Mouse (Mus musculus): ENCODE results near the gene B020004J07Rik. TPM values are rescaled to one million over a fixed set of nuclear protein-coding genes. Genes with fewer than 3 reads are reported as not detected.

Gene B020004J07Rik
- not detected for polyA plus RNA-seq (2017; shearing (Covaris generic))

GRCm38 (mm10) chr4:101843923-101844322, at the start of gene B020004J07Rik:
TSS of gene B020004J07Rik (minus strand) at chr4:101844023.

Other genes with a start within 250 kb of the B020004J07Rik start
- gene Leprot, start 196.3 kb downstream of the B020004J07Rik start, polyA plus RNA-seq (2017; shearing (Covaris generic)), result 36.1 TPM
- gene Lepr, start 126.6 kb downstream of the B020004J07Rik start, polyA plus RNA-seq (2017; shearing (Covaris generic)), result not detected
- gene C130073F10Rik, start 49.8 kb upstream of the B020004J07Rik start, polyA plus RNA-seq (2017; shearing (Covaris generic)), result not detected
- not detected for gene Gm12800, start 65.1 kb upstream of the B020004J07Rik start, polyA plus RNA-seq (2017; shearing (Covaris generic))
- not detected for gene Gm12794, start 96.4 kb upstream of the B020004J07Rik start, polyA plus RNA-seq (2017; shearing (Covaris generic))
- gene Gm12790, start 137.0 kb upstream of the B020004J07Rik start, polyA plus RNA-seq (2017; shearing (Covaris generic)), result not detected
- gene Gm12789, start 142.6 kb upstream of the B020004J07Rik start, polyA plus RNA-seq (2017; shearing (Covaris generic)), result not detected
- gene Pde4b, start 243.5 kb upstream of the B020004J07Rik start, polyA plus RNA-seq (2017; shearing (Covaris generic)), result 154 TPM

All from effector memory CD4-positive, alpha-beta T cell, adult 5 months (primary cell).